Mouse (Mus musculus) frontal cortex, adult 2 months (tissue): Measurements from ENCODE around the gene Tnc. TPM values are rescaled to one million over a fixed set of nuclear protein-coding genes. Genes with fewer than 3 reads are reported as not detected.

Experiments
- polyA plus RNA-seq: library from polyadenylated mRNA; depleted of rRNA; stranded (reverse); fragments of >200 nt; gene quantifications from 2 replicates; pipeline ENCODE4 v1.2.3, GENCODE M21; 2012; rRNA removed

Tnc gene
- polyA plus RNA-seq, 1 experiment = 3.7 TPM

Other genes with a start within 250 kb of the Tnc start
- gene Tnfsf8, start 185.7 kb downstream of the Tnc start, polyA plus RNA-seq = 0.02 TPM in 1 of 2 replicates, not detected in the other